12 mouse cellular contexts compared by ENCODE assay signal in the genomic region with DNA sequence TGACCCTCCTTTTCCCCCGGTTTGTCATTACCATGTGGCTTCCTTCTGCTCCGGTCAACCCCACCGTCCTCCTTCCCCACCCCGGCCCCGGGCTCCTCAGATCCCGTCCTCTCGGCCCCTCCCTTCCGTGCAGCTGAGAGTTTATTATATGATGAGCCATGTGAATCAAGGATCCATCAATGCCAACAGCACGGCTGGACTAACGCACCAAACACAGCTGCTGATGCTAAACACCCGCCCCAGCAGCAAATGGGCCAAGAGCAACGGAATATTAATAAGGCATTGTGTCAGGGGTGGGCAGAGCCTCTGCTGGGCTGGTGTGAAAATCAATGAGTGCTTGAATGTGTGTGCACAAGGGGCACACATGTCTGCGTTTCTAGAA. TPM values are rescaled to one million over a fixed set of nuclear protein-coding genes. Genes with fewer than 3 reads are reported as not detected.
DNase-seq lines count a peak whose midpoint lies in the region; ATAC-seq and TF ChIP-seq lines count a peak whose summit lies in the region.
"Had no signal": no experiment of that assay in that cellular context is flagged by ENCODE, and none has a peak within 500 bp of the region (broad histone marks: within the 10 kb centered on the region; RNA-seq: fewer than 3 reads in every experiment).

No protein-coding gene starts in this region.

- peaks cover 11% of the 10 kb centered on the region; the same call in 1 of the 2 replicates for H3K27me3 ChIP-seq in forebrain, embryonic 10.5 days (ENCODE audit: poor library complexity, severe bottlenecking)
- H3K27me3 ChIP-seq in hindbrain, postnatal 0 days (ENCODE audit: insufficient read depth, low read length): peaks cover 4% of the 10 kb centered on the region; the same call in 1 of the 2 replicates
- H3K27me3 ChIP-seq in neural tube, embryonic 11.5 days (ENCODE audit: control insufficient read depth, insufficient read depth, low read length): no peaks in the 10 kb centered on the region

- intact Hi-C loops in gastrocnemius, adult 2 months (cut with DNase I): no loop called here

- peak; percentile 41; the same call in 1 of the 2 replicates for ATAC-seq in hindbrain, postnatal 0 days
- peak; percentile 66 for ATAC-seq in neural tube, embryonic 11.5 days (ENCODE audit: insufficient read depth, low FRiP score, low TSS enrichment)

- no peak for DNase-seq in gastrocnemius, adult 2 months
- DNase-seq in gastrocnemius, postnatal 10 days: no peak
- DNase-seq in forebrain, embryonic 10.5 days (ENCODE audit: extremely low spot score, low spot score): no peak
- no peak for DNase-seq in hindbrain, postnatal 0 days (ENCODE audit: low spot score)
- DNase-seq in neural tube, embryonic 11.5 days (ENCODE audit: low spot score): peak; percentile 69
- DNase-seq in cerebellum, adult 18-20 months: no peak
- DNase-seq in cerebellum, adult 11-12 months: no peak
- DNase-seq in cerebellum, postnatal 4 days (ENCODE audit: low spot score in 2 of 2): no peak
- DNase-seq: adrenal gland, postnatal 36 days had no signal

- 46% methylated on average over 13 of the region's 13 CpGs for WGBS in forebrain, embryonic 10.5 days
- WGBS in hindbrain, postnatal 0 days: 13% methylated on average over 13 of the region's 13 CpGs
- 30% methylated on average over 13 of the region's 13 CpGs for WGBS in neural tube, embryonic 11.5 days

- 0 out of 2 replicates have a peak overlapping the region, but pooled peaks have one; percentile 17 for H3K4me2 ChIP-seq in hindbrain, postnatal 0 days (ENCODE audit: low read depth, low read length)
- no peak overlapping the region for H3K4me2 ChIP-seq in neural tube, embryonic 11.5 days (ENCODE audit: low read depth)
- H3K4me2 ChIP-seq: limb, embryonic 15.5 days had no signal

- H3K9ac ChIP-seq in hindbrain, postnatal 0 days (replicated peaks; ENCODE audit: low read length): no peak overlapping the region
- H3K9ac ChIP-seq in neural tube, embryonic 11.5 days (ENCODE audit: low read length): no peak overlapping the region
- H3K9ac ChIP-seq: limb, embryonic 15.5 days had no signal

- peaks cover 43% of the 10 kb centered on the region for H3K4me1 ChIP-seq in forebrain, embryonic 10.5 days
- peaks cover 15% of the 10 kb centered on the region for H3K4me1 ChIP-seq in hindbrain, postnatal 0 days (ENCODE audit: insufficient read depth, low read length)
- H3K4me1 ChIP-seq in neural tube, embryonic 11.5 days (ENCODE audit: control insufficient read depth, insufficient read depth, low read length): peaks cover 21% of the 10 kb centered on the region

- peaks cover 11% of the 10 kb centered on the region for H3K9me3 ChIP-seq in forebrain, embryonic 10.5 days
- no peaks in the 10 kb centered on the region for H3K9me3 ChIP-seq in hindbrain, postnatal 0 days (ENCODE audit: low read length)
- no peaks in the 10 kb centered on the region for H3K9me3 ChIP-seq in neural tube, embryonic 11.5 days (ENCODE audit: control insufficient read depth, low read length)
- H3K9me3 ChIP-seq: limb, embryonic 15.5 days had no signal

- TF ChIP-seq CTCF in gastrocnemius, adult 2 months (IDR thresholded peaks at IDR 0.05): no peak
- no peak for TF ChIP-seq CTCF in hindbrain, postnatal 0 days (IDR thresholded peaks at IDR 0.05; ENCODE audit: low read depth)

- peaks cover 44% of the 10 kb centered on the region for H3K36me3 ChIP-seq in forebrain, embryonic 10.5 days (replicated peaks)
- no peaks in the 10 kb centered on the region for H3K36me3 ChIP-seq in hindbrain, postnatal 0 days (ENCODE audit: insufficient read depth, low read length)
- H3K36me3 ChIP-seq in neural tube, embryonic 11.5 days (ENCODE audit: control insufficient read depth, insufficient read depth, low read length): no peaks in the 10 kb centered on the region
- H3K36me3 ChIP-seq: limb, embryonic 15.5 days had no signal

- H3K4me3 ChIP-seq in gastrocnemius, adult 2 months: no peak overlapping the region
- H3K4me3 ChIP-seq in forebrain, embryonic 10.5 days: peak overlapping the region; percentile 10; the same call in 1 of the 2 replicates
- H3K4me3 ChIP-seq in hindbrain, postnatal 0 days (ENCODE audit: low read length): no peak overlapping the region
- H3K4me3 ChIP-seq in neural tube, embryonic 11.5 days (ENCODE audit: low read depth, low read length): no peak overlapping the region
- H3K4me3 ChIP-seq: limb, embryonic 15.5 days had no signal

- peak overlapping the region; percentile 25; the same call in 1 of the 2 replicates for H3K27ac ChIP-seq in gastrocnemius, adult 2 months
- peak overlapping the region; percentile 75 for H3K27ac ChIP-seq in forebrain, embryonic 10.5 days
- H3K27ac ChIP-seq in hindbrain, postnatal 0 days: no peak overlapping the region
- peak overlapping the region; percentile 51 for H3K27ac ChIP-seq in neural tube, embryonic 11.5 days (ENCODE audit: low read depth, low read length)
- H3K27ac ChIP-seq: limb, embryonic 15.5 days had no signal

RNA-seq across cellular contexts. Expression of a gene that starts 58.1 kb away (rescaled TPM):
- total RNA-seq in gastrocnemius, adult 2 months (2021): 1 to 10 TPM; 1.5 to 3.0 TPM
- total RNA-seq in gastrocnemius, postnatal 10 days (2021): 10 to 100 TPM; 12.8 to 13.3 TPM
- polyA plus RNA-seq in forebrain, embryonic 10.5 days (2016; fragmentation: Nextera tagmentation; extraction: Ambion mirVana): 0.73 and 1.2 TPM in 2 replicates
- total RNA-seq in hindbrain, postnatal 0 days (2014; rRNA removed): 0.50 TPM in 1 of 2 replicates, not detected in the other
- 1.7 and 2.2 TPM in 2 replicates for polyA plus RNA-seq in hindbrain, postnatal 0 days (2015; fragmentation: Nextera tagmentation; extraction: Ambion mirVana)
- polyA plus RNA-seq in neural tube, embryonic 11.5 days (2014; fragmentation: Nextera tagmentation; extraction: Ambion mirVana): 0.76 and 0.82 TPM in 2 replicates
- total RNA-seq: common myeloid progenitor, adult 5-6 weeks; megakaryocyte-erythroid progenitor cell, adult 5-6 weeks had no signal
